Mouse (Mus musculus): ENCODE data around the gene Picalm. TPM values are rescaled to one million over a fixed set of nuclear protein-coding genes. Genes with fewer than 3 reads are reported as not detected.

The Picalm gene
- polyA plus RNA-seq, 1 experiment: 65.2 TPM

- no peak for TF ChIP-seq CTCF (IDR thresholded peaks at IDR 0.05; ENCODE audit: borderline replicate concordance, control insufficient read depth, extremely low read depth, insufficient read depth, low read length, poor library complexity)
- no peak for TF ChIP-seq POLR2A (IDR thresholded peaks at IDR 0.05; ENCODE audit: control insufficient read depth, extremely low read depth, insufficient read depth, low read length, poor library complexity)
- 70% methylated on average over 7 of the region's 7 CpGs for WGBS
- no peaks in the 10 kb centered on the region for H3K36me3 ChIP-seq (ENCODE audit: control insufficient read depth, insufficient read depth, low read length)
- H3K4me3 ChIP-seq (ENCODE audit: control insufficient read depth, insufficient read depth, low read length): no peak overlapping the region
- no peaks in the 10 kb centered on the region for H3K4me1 ChIP-seq (replicated peaks; ENCODE audit: control insufficient read depth, insufficient read depth, low read length)
- no peak for DNase-seq
- no peaks in the 10 kb centered on the region for H3K27me3 ChIP-seq (ENCODE audit: control insufficient read depth, insufficient read depth, low read length)
- no peak overlapping the region for H3K27ac ChIP-seq (ENCODE audit: control insufficient read depth, insufficient read depth, low read length)
Measured at GRCm38 (mm10) chr7:90261902-90262599, 132.0 kb downstream of the Picalm start.

Other genes with a start within 250 kb of the Picalm start
- not detected in 2 replicates for gene Ccdc81, start 226.6 kb upstream of the Picalm start, polyA plus RNA-seq (2012; rRNA removed)
- 46.0 and 57.5 TPM in 2 replicates for gene Hikeshi, start 189.0 kb upstream of the Picalm start, polyA plus RNA-seq (2012; rRNA removed)
- gene Eed, start 149.2 kb upstream of the Picalm start, polyA plus RNA-seq (2012; rRNA removed): 25.5 and 27.2 TPM in 2 replicates
- not detected in 2 replicates for gene Ccdc83, start 135.6 kb downstream of the Picalm start, polyA plus RNA-seq (2012; rRNA removed)
- gene Sytl2, start 172.0 kb downstream of the Picalm start, polyA plus RNA-seq (2012; rRNA removed): 5.9 and 6.2 TPM in 2 replicates

Measured in thymus, adult 2 months (tissue).